Mouse (Mus musculus) kidney, embryonic 15.5 days (tissue): ENCODE data around the gene Itgb7. TPM values are rescaled to one million over a fixed set of nuclear protein-coding genes. Genes with fewer than 3 reads are reported as not detected.
A peak's percentile ranks its signal among the peaks of the same experiment; 100 is the strongest.

Source experiments
- ATAC-seq: fragments of 200-750 bp; cut with Nextera tagmentation; replicated peaks from 2 replicates; pipeline ENCODE4 v1.8.0; 2017; ENCODE audit warnings: moderate TSS enrichment; ENCODE audit not compliant: low FRiP score
- H3K27ac ChIP-seq: fragments of 300-500 bp; sonication (generic); 2 replicates; pipeline ENCODE4 v1.5.1; 2015; ENCODE audit warnings: mild to moderate bottlenecking, inconsistent platforms
- H3K27me3 ChIP-seq: fragments of 300-500 bp; sonication (generic); 2 replicates; pipeline ENCODE4 v1.6.1; 2015; ENCODE audit warnings: inconsistent platforms
- H3K36me3 ChIP-seq: fragments of 300-500 bp; sonication (generic); 2 replicates; pipeline ENCODE4 v1.6.1; 2015; ENCODE audit warnings: inconsistent platforms
- H3K4me1 ChIP-seq: fragments of 300-500 bp; sonication (generic); 2 replicates; pipeline ENCODE4 v1.6.1; 2015; ENCODE audit warnings: inconsistent platforms
- H3K4me2 ChIP-seq: fragments of 300-500 bp; sonication (generic); 2 replicates; pipeline ENCODE4 v1.6.1; 2015; ENCODE audit warnings: moderate library complexity, mild to moderate bottlenecking, inconsistent platforms
- H3K4me3 ChIP-seq: fragments of 300-500 bp; sonication (generic); replicated peaks from 2 replicates; pipeline ENCODE4 v1.5.1; 2015; ENCODE audit warnings: mild to moderate bottlenecking, inconsistent platforms
- H3K9ac ChIP-seq: fragments of 300-500 bp; sonication (generic); 2 replicates; pipeline ENCODE4 v1.6.1; 2015; ENCODE audit warnings: mild to moderate bottlenecking, inconsistent platforms
- H3K9me3 ChIP-seq: fragments of 300-500 bp; sonication (generic); replicated peaks from 2 replicates; pipeline ENCODE4 v1.6.1; 2016; ENCODE audit warnings: inconsistent platforms
- WGBS: fragments of 180-500 bp; shearing (Covaris S2); methylation state at CpG from one replicate; pipeline ENCODE4 v1.1.7; 2015; ENCODE audit warnings: mixed read lengths; 5-methylcytosine and 5-hydroxymethylcytosine counted together
- polyA plus RNA-seq: library from polyadenylated mRNA; unstranded; fragments of >200 nt; fragmentation: Nextera tagmentation; extraction: Ambion mirVana; gene quantifications from 2 replicates; pipeline ENCODE4 v1.2.1, GENCODE M21; 2015

Itgb7 gene
- polyA plus RNA-seq, 1 experiment from 2014 or later: 1.4 TPM

DNA sequence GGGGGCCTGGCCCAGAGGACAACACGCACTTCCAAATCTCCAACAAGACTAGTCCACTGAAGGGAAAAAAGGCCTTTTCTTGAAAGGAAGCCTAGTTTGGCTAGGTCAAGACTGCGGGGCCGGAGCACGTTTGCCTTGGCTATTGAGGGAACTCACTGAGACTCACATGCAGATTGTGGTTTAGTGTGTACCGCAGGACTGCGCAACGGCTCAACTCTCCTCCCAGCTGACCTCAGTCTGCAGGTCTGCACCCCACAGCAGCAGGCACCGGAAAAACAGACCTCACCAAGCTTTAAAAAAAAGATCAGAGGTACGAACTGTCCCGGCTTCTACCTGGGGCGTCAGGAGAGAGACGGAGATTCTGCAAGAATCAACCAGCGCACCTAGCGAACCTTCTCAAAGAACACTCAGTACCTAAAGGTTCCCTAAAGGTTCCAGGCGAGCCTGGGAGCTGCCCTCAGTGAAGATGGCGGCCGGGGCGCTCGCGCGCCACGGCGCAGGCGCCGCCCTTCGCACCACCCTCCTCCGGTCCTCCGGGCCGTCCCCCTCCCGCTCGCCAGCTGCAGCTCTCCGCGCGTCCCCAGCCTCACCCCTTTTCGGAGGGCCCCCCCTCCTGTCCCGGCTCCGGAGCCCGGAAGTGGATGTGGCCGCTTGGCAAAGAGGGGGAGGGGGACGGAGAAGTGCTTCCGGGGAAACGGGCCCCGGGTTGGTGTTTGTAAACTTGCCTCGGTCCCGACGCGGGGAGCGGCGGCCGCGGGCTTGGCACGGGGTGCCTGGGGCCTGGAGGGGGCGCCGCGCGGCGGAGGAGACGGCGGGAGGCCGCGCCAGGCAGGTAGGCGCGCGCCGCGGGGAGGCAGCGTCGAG, 28.5 kb downstream of the Itgb7 start, which contains the start of gene Zfp740:
Gene Zfp740 (plus strand): TSS at position 279 of the 864 bp plus-strand sequence.
- Histone ChIP-seq H3K36me3 (peaks cover 36% of the 10 kb centered on the region), H3K27me3 (no peaks in the 10 kb centered on the region), H3K27ac (peak within 1 kb of the TSS; percentile 98), H3K4me2 (peak within 1 kb of the TSS; percentile 78), H3K4me3 (peak within 1 kb of the TSS; percentile 69), H3K9me3 (no peaks in the 10 kb centered on the region), H3K4me1 (peaks cover 50% of the 10 kb centered on the region), H3K9ac (peak within 1 kb of the TSS; percentile 79)
- peak; percentile 96 for ATAC-seq
- under 1% methylated on average over 64 of the region's 68 CpGs for WGBS

DNA sequence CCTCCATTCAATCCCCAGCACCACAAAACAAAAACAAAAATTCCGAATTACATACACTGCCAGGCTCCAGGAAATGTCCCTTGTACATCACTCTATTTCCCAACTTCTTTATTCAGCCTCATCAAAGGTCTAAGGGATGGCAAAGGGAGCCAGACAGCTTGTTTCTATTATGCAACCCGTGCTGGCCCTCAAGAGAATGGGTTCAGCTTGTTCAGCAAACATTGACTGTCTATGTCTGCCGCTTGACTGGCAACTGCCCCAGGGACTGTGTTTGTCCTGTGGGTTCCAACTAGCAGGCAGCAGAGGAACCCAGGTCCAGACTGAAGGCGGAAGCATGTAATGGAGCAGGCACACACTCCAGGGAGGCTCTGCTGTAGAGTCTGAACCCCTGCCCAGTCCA, 32.9 kb downstream of the Itgb7 start:
- Histone ChIP-seq H3K36me3 (peaks cover 10% of the 10 kb centered on the region; the same call in 1 of the 2 replicates), H3K9ac (no peak overlapping the region), H3K4me2 (no peak overlapping the region), H3K27ac (no peak overlapping the region), H3K4me1 (peaks cover 11% of the 10 kb centered on the region), H3K27me3 (no peaks in the 10 kb centered on the region), H3K4me3 (no peak overlapping the region), H3K9me3 (no peaks in the 10 kb centered on the region)
- ATAC-seq: no peak
- WGBS: 86% methylated on average over 4 of the region's 4 CpGs

DNA sequence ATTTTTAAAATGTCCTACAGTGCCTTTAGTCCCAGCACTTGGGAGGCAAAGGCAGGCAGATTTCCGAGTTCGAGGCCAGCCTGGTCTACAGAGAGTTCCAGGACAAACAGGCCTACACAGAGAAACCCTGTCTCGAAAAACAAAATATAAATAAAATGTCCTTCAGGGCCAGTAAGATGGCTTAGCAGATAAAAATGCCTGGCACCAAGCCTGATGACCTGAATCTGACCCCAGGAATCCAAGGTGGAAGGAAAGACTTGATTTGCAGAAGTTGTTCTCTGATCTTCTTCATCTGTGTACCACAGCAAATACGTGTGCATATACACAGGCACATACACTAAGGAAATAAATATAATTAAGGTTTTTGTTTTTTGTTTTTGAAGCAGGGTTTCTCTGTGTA, 36.4 kb downstream of the Itgb7 start:
- peaks cover 7% of the 10 kb centered on the region; the same call in 1 of the 2 replicates for H3K36me3 ChIP-seq
- 66% methylated on average over 4 of the region's 4 CpGs for WGBS

DNA sequence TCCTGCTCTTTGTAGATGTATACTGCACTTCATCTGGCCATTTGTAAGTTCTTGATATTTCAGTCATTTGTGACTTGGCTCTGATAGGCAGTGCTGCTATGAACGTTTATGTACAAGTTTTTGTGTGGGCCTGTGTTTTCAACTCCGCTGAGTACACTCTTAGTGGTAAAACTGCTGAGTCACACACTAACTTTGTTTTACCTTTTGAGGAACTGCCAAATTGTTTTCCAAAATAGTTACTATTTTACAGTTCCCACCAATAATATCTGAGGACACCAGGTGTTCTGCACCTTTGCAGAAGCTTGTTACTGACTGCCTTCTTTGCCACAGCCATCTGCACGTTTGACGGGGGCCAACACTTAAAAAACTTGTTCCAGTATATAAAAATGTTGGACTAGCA, 37.3 kb downstream of the Itgb7 start:
- no peak overlapping the region for H3K4me2 ChIP-seq
- H3K27ac ChIP-seq: no peak overlapping the region
- no peak overlapping the region for H3K9ac ChIP-seq
- ATAC-seq: no peak
- no peak overlapping the region for H3K4me3 ChIP-seq
- H3K27me3 ChIP-seq: no peaks in the 10 kb centered on the region
- H3K9me3 ChIP-seq: no peaks in the 10 kb centered on the region
- peaks cover 5% of the 10 kb centered on the region; the same call in 1 of the 2 replicates for H3K36me3 ChIP-seq
- H3K4me1 ChIP-seq: peaks cover 10% of the 10 kb centered on the region
- 75% methylated on average over 4 of the region's 4 CpGs for WGBS

More for the DNA sequence above, 36.4 kb downstream of the Itgb7 start:
- Histone ChIP-seq H3K4me2 (no peak overlapping the region), H3K9me3 (no peaks in the 10 kb centered on the region), H3K27me3 (no peaks in the 10 kb centered on the region), H3K4me3 (no peak overlapping the region), H3K9ac (no peak overlapping the region), H3K4me1 (peaks cover 10% of the 10 kb centered on the region), H3K27ac (no peak overlapping the region)
- ATAC-seq: no peak

DNA sequence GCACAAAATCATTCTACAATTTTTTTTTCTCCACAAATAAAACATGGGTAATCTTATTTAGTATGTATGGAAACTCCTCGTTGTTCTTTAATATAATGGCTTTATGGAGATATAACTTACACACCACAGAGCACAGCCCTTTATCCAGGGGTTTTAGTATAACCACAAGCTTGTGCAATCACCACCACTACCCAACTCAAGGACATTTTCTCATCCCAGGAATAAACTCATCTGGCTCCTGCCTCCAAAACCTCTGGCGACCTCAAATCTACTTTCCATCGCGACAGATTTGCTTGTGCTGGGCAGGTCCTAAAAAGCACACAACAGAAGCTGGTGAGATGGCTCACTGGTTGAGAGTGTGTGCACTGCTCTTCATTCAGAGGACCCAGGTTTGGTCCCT, 38.1 kb downstream of the Itgb7 start:
- Histone ChIP-seq H3K27me3 (no peaks in the 10 kb centered on the region), H3K9me3 (no peaks in the 10 kb centered on the region), H3K4me2 (no peak overlapping the region), H3K36me3 (peaks cover 5% of the 10 kb centered on the region; the same call in 1 of the 2 replicates), H3K4me1 (peaks cover 14% of the 10 kb centered on the region), H3K9ac (no peak overlapping the region), H3K4me3 (no peak overlapping the region), H3K27ac (no peak overlapping the region)
- 88% methylated on average over 4 of the region's 4 CpGs for WGBS
- no peak for ATAC-seq

DNA sequence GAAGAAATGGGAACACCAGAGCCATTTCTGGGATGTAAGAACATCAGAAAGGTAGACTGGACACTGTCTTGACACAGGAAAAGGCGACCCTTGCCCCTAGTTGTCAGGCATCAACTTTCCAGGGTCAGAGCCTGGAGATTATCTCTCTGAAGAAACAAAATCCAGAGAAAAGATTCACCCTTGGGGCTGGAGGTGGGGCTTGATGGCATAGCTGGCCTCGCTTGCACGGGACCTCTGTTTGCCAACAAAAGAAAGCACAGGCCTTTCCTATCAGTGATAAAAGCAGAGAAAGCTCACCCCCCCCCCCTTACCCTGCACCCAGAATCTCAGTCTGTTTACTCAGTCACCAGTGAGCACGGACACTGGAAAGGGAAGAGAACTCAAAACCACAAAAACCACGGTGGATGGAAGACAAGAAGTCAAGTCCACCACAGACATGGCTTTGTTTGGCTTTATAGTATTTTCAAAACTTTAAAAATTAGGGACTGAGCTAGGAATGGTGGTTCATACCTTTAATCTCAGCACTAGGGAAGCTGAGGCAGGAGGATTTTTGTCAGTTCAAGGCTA, 38.8 kb downstream of the Itgb7 start:
- H3K9ac ChIP-seq: no peak overlapping the region
- peaks cover 4% of the 10 kb centered on the region; the same call in 1 of the 2 replicates for H3K36me3 ChIP-seq
- H3K4me3 ChIP-seq: no peak overlapping the region
- no peaks in the 10 kb centered on the region for H3K9me3 ChIP-seq
- H3K27me3 ChIP-seq: no peaks in the 10 kb centered on the region
- WGBS: 58% methylated on average over 5 of the region's 5 CpGs
- H3K27ac ChIP-seq: no peak overlapping the region
- H3K4me2 ChIP-seq: no peak overlapping the region
- H3K4me1 ChIP-seq: peaks cover 21% of the 10 kb centered on the region
- no peak for ATAC-seq

DNA sequence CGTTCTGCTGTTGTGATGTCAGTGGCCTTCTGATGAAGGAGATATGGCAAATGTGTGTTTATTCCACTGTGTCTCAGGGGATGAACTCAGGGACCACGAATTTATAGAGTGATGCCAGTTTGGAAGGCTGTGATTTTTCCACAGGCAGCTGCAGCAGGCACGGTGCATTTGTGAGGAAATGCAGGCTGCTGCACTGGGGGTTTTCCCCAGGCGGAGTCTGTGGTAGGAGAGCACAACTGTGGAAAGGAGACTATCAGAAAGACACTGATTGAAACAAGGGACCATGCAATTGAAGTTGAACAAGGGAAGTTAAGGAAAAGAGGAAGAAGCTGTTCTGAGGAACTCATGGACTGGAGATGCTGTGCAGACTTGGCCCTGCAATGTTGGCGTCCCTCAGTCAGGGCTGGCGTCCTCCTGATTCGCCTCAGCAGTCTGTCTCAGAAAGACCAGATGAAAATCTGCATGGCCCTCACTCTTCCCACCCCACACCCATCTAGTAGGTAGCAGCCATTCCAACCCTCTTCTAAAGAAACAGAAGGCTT, 39.4 kb downstream of the Itgb7 start:
- no peak overlapping the region for H3K27ac ChIP-seq
- no peak for ATAC-seq
- 69% methylated on average over 7 of the region's 7 CpGs for WGBS
- no peak overlapping the region for H3K4me3 ChIP-seq
- H3K4me1 ChIP-seq: peaks cover 24% of the 10 kb centered on the region
- no peaks in the 10 kb centered on the region for H3K9me3 ChIP-seq
- no peaks in the 10 kb centered on the region for H3K27me3 ChIP-seq
- H3K36me3 ChIP-seq: peaks cover 2% of the 10 kb centered on the region
- H3K4me2 ChIP-seq: no peak overlapping the region
- no peak overlapping the region for H3K9ac ChIP-seq

DNA sequence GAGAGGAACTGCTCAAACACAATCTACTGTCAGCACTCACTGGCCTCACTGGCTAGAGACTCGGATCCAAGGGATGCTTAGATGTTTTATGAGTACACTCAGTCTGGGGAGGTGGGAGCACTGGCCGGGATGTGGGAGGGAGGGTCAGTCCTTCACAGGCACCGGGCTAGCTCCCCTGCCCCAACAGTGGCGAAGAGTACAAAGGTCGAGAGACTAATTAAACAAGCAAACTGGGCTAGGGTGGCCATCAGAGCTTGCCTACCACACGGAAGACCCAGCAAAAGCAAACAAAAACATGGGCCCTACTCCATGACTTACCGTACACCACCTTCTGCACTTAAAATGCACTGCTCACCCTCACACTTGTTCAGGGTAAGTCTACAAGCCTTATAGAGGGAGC, 40.0 kb downstream of the Itgb7 start:
- WGBS: 24% methylated on average over 7 of the region's 7 CpGs
- peak; percentile 44; the same call in 1 of the 2 replicates for ATAC-seq
- H3K27ac ChIP-seq: peak overlapping the region; percentile 24; the same call in 1 of the 2 replicates

DNA sequence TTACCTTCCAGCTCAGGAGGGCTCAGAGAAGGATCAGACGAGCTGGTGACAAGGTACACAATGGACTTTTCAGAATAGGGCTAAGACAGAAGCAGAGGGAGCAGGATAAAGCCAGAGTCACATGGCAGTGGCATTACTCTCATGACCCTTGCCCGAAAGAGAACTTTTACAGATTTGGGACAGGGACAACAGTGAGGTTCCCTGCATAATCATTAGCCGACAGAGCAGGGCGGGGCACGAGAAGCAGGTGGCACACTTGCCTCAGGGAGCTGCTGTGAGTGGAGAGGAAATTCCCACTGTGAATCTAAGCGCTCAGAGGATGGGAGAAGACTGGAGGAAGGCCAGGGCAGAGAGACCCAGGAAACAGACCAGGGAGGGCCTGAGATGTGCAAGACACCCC, 42.9 kb downstream of the Itgb7 start:
- H3K9ac ChIP-seq: no peak overlapping the region
- peak overlapping the region; percentile 25; the same call in 1 of the 2 replicates for H3K4me2 ChIP-seq
- H3K36me3 ChIP-seq: peaks cover 33% of the 10 kb centered on the region
- peak overlapping the region; percentile 67 for H3K27ac ChIP-seq
- 0 out of 2 replicates have a peak overlapping the region, but pooled peaks have one; percentile 10 for H3K4me3 ChIP-seq
- H3K4me1 ChIP-seq: peaks cover 24% of the 10 kb centered on the region
- no peaks in the 10 kb centered on the region for H3K27me3 ChIP-seq
- WGBS: 58% methylated on average over 6 of the region's 6 CpGs
- ATAC-seq: 0 out of 2 replicates have a peak, but pooled peaks have one; percentile 19
- H3K9me3 ChIP-seq: no peaks in the 10 kb centered on the region

More for the DNA sequence above, 40.0 kb downstream of the Itgb7 start:
- peaks cover 24% of the 10 kb centered on the region for H3K4me1 ChIP-seq
- no peaks in the 10 kb centered on the region for H3K27me3 ChIP-seq
- no peak overlapping the region for H3K4me2 ChIP-seq
- no peak overlapping the region for H3K4me3 ChIP-seq
- H3K9me3 ChIP-seq: no peaks in the 10 kb centered on the region
- H3K36me3 ChIP-seq: peaks cover 7% of the 10 kb centered on the region
- no peak overlapping the region for H3K9ac ChIP-seq

DNA sequence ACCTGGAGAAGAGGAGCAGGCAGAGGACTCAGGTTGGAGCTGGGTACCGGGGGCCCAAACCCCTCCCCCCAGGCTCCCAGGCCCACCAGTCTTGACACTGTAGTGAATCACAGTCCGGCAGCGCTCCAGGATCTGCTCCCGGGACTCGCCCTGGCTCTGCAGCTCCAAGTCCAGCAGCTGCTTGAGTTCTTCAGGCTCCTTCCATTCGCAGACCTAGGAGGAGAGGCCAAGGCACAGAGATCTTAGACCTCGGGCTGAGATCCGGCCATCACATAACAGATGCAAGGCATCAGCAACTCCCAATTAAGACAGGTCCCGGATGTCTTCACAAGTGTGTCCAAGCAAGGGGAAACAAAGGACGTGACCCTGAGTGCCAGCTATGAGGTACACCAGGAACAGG, 43.6 kb downstream of the Itgb7 start:
- no peak for ATAC-seq
- 68% methylated on average over 10 of the region's 10 CpGs for WGBS
- H3K4me2 ChIP-seq: 0 out of 2 replicates have a peak overlapping the region, but pooled peaks have one; percentile 25
- H3K9me3 ChIP-seq: no peaks in the 10 kb centered on the region
- peaks cover 34% of the 10 kb centered on the region for H3K36me3 ChIP-seq
- H3K27ac ChIP-seq: peak overlapping the region; percentile 67
- H3K4me3 ChIP-seq: no peak overlapping the region; the same call in 1 of the 2 replicates
- peaks cover 25% of the 10 kb centered on the region for H3K4me1 ChIP-seq
- no peak overlapping the region for H3K9ac ChIP-seq
- H3K27me3 ChIP-seq: no peaks in the 10 kb centered on the region

DNA sequence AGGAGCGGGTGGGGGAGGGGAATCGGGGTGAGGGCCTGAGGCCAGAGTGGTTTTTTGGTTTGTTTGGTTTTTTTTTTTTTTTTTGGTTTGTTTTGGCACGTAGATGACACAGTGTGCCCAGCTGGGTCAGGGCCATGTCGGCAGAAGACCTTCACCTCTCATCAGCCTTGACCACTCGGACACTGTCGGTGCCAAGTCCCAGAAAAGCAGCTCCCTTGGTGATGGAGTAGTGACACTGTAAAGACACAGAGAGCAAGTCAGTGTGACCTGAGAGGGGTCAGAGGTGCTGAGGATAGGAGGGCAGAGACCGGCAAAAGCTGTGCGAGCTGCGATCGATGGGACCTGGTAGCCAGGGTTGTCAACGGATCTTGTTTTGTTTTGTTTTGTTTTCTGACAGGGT, 45.5 kb downstream of the Itgb7 start:
- Histone ChIP-seq H3K9ac (no peak overlapping the region), H3K27me3 (no peaks in the 10 kb centered on the region), H3K4me2 (no peak overlapping the region), H3K4me3 (no peak overlapping the region), H3K4me1 (peaks cover 19% of the 10 kb centered on the region), H3K27ac (no peak overlapping the region), H3K9me3 (no peaks in the 10 kb centered on the region), H3K36me3 (peaks cover 40% of the 10 kb centered on the region)
- 71% methylated on average over 11 of the region's 11 CpGs for WGBS
- no peak for ATAC-seq

DNA sequence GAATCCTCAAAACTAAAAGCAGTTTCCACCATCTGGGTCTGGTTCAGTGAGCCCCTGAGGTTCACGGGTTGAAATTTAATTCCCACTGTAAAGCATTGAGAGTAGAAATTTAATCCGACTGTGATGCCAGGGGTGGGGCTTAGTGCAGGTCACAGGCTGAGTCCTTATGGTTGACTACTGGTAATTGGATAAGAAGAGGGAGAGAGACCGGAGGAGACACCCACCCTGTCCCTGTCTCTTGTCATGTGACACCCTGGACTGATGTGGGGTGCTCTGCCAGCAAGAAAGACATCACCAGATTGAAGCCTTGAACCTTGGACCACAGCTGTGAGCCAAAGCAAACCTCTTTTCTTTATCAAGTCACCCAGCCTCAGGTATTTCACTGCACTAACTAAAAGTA, 48.7 kb downstream of the Itgb7 start:
- Histone ChIP-seq H3K36me3 (peaks cover 47% of the 10 kb centered on the region), H3K27me3 (no peaks in the 10 kb centered on the region), H3K9me3 (no peaks in the 10 kb centered on the region), H3K4me3 (no peak overlapping the region), H3K9ac (no peak overlapping the region), H3K4me1 (peaks cover 17% of the 10 kb centered on the region), H3K4me2 (no peak overlapping the region), H3K27ac (peak overlapping the region; percentile 76)
- 53% methylated on average over 3 of the region's 3 CpGs for WGBS
- ATAC-seq: peak; percentile 72; the same call in 1 of the 2 replicates
